ENCODE assay signal across 14 mouse cellular contexts in the genomic region with DNA sequence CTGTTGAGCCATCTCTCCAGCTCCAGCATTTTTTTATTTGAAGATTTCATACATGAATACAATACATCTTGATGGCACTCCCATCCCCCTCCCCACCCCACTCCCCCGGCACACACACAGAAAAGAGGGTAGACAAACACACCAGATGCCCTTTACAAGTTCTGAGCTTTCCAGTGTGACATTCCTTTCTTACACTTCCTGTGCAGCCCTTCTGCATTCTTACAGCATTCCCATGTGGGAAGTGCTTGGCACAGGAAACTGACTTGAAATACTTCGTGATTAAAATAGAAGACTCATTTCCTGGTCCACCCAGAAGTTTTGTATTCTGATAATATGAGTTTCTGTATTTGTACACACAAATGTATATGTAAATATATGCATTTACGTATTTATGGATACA. TPM values are rescaled to one million over a fixed set of nuclear protein-coding genes. Genes with fewer than 3 reads are reported as not detected.
DNase-seq lines count a peak whose midpoint lies in the region; ATAC-seq and TF ChIP-seq lines count a peak whose summit lies in the region.
"Had no signal": no experiment of that assay in that cellular context is flagged by ENCODE, and none has a peak within 500 bp of the region (broad histone marks: within the 10 kb centered on the region; RNA-seq: fewer than 3 reads in every experiment).

No protein-coding gene starts in this region.

- WGBS in heart, embryonic 13.5 days, result 29% methylated on average over 3 of the region's 3 CpGs

- intact Hi-C loops in left cerebral cortex, adult 2 months (cut with DNase I), result loop anchor here (2.0 to 5.0 kb wide), 3 partner anchors 19 to 310 kb away; a partner anchor contains a TSS

- H3K4me2 ChIP-seq in heart, embryonic 13.5 days, result no peak overlapping the region

- H3K27ac ChIP-seq in left cerebral cortex, adult 2 months, result peak overlapping the region; percentile 2; the same call in 1 of the 2 replicates
- peak overlapping the region; percentile 74 for H3K27ac ChIP-seq in heart, embryonic 13.5 days (replicated peaks)
- H3K27ac ChIP-seq: liver, embryonic 14.5 days had no signal

- no peaks in the 10 kb centered on the region for H3K36me3 ChIP-seq in heart, embryonic 13.5 days

- no peak overlapping the region for H3K9ac ChIP-seq in heart, embryonic 13.5 days
- H3K9ac ChIP-seq: liver, embryonic 14.5 days had no signal

- no peak for ATAC-seq in heart, embryonic 13.5 days (ENCODE audit: extremely low read depth, insufficient number of reproducible peaks, low FRiP score, low TSS enrichment)
- no peak for ATAC-seq in cerebellum, adult (ENCODE audit: insufficient number of reproducible peaks, low FRiP score, low TSS enrichment)
- ATAC-seq: Patski had no signal

- H3K4me3 ChIP-seq in left cerebral cortex, adult 2 months, result no peak overlapping the region
- H3K4me3 ChIP-seq in heart, embryonic 13.5 days, result no peak overlapping the region

- peak; percentile 9 for DNase-seq in embryo, embryonic 10.5 days (ENCODE audit: low spot score)
- no peak for DNase-seq in embryo, embryonic 11 days
- DNase-seq in left cerebral cortex, adult 2 months (ENCODE audit: extremely low spot score in 1 of 2, low spot score in 2 of 2), result no peak
- no peak for DNase-seq in left cerebral cortex, adult 11 months (ENCODE audit: low spot score)
- DNase-seq in lung, postnatal 14 days, result peak; percentile 16
- DNase-seq in testis, postnatal 14 days (ENCODE audit: low spot score), result no peak
- DNase-seq: B cell, adult 2 months; cerebellum, postnatal 25 days had no signal

- H3K9me3 ChIP-seq in heart, embryonic 13.5 days, result no peaks in the 10 kb centered on the region

- H3K27me3 ChIP-seq in heart, embryonic 13.5 days (replicated peaks), result no peaks in the 10 kb centered on the region

- peaks cover 60% of the 10 kb centered on the region for H3K4me1 ChIP-seq in heart, embryonic 13.5 days

- TF ChIP-seq CTCF in left cerebral cortex, adult 2 months (IDR thresholded peaks at IDR 0.05), result no peak

RNA-seq across cellular contexts. Expression of a gene that starts 15.4 kb away (rescaled TPM):
- not detected for total RNA-seq in left cerebral cortex, adult 2 months (2021)
- not detected in 2 replicates for polyA plus RNA-seq in heart, embryonic 13.5 days (2015; fragmentation: Nextera tagmentation; extraction: Ambion mirVana)
- total RNA-seq: hematopoietic stem cell, adult 5-6 weeks; layer of hippocampus, postnatal 10 days had no signal
- polyA plus RNA-seq: liver, embryonic 14.5 days; Patski had no signal

Comparison
In these comparisons a context has a peak if more than half of its experiments do, and no peak if none do; other contexts are left out.
1. DNase-seq: peak in embryo, embryonic 10.5 days (single experiment) and lung, postnatal 14 days (single experiment); none in embryo, embryonic 11 days (single experiment), left cerebral cortex, adult 2 months (0 of 2), left cerebral cortex, adult 11 months (single experiment) and testis, postnatal 14 days (single experiment).